Mouse (Mus musculus) gastrocnemius, adult 18-20 months (tissue): ENCODE measurements at regions not wholly inside any gene's neighbourhood (a gene's known extent, or its start where the extent isn't known, plus 50 kb on each side); places are given as distances from the start of the nearest gene placed in this dataset.
"Not testable (repeated sequence)": the region's sequence is repeated elsewhere in the genome, so short reads cannot be mapped to it uniquely, and the experiment has no call there.

Source experiments
- DNase-seq: peaks from one replicate; pipeline ENCODE4 v3.0.0; 2021; ENCODE audit warnings: low spot score

DNA sequence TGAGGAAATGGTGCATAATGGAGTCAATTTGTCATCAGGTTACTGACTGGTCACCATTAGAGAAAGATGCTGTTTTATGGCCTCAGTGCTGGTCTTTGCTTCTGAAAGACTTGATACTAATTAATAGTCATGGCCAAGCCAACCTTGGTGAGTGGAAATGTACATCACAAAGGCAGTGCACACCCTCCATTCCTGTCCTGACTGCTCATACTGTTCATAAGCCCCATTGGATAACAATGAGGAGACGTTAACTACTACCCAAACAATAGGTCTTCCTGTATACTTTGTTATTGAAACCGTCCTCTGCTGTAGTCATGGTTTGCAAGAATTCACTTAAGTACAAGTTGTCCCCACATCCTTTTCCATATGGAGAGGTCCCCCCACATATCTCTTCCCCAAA is 605.8 kb upstream of the Slc35b3 start:
- DNase-seq = no peak

DNA sequence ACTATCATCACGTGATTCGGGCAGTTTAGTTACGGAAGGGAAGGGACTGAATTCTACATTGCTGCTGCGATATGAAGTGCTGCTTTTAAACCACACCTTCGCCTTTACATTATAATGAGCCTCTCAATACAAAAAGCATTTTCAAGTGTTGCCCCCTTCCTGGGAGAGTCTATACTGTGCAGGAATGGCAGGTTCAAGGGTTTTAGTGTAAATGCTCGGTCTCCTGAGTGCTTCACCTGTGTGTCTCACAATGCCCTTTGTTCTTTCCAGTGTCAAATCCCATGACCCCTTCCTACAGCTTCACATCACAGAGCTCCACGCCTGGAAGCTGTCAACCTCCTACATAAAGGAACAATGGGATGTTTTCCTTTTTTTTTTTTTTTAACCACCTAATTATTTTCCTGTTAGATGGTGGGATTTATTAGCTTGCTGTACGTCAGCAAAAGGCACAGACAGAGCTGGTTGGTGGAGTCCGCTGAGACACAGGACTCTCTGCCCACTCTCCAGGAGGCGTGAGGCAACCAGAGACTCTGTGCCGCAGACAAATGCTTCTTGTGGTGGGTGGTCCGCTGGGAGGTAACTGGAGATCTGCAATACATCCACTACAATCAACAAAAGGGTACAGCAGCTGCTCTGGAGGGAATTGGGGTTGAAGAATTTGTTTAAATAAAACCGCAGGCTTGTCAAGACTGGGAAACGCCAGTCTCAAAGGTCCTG is 577.2 kb upstream of the Slc35b3 start:
- no peak for DNase-seq

DNA sequence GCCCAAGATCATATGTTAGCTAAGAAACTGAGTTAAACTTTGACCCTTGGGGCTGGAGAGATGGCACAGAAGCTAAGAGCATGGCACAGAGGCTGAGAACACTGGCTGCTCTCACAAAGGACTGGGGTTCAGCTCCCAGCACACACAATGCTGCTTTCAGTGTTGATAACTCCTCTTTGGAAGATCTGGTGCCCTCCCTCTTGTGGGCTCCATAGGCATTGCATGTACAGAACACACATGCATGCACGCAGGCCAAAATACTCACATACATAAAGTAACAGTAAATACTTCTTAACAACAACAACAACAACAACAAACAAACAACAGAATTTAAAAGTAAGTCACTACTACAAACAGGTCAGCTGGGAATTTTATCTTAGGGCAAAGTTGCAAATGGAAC is 565.8 kb upstream of the Slc35b3 start:
- DNase-seq = no peak

DNA sequence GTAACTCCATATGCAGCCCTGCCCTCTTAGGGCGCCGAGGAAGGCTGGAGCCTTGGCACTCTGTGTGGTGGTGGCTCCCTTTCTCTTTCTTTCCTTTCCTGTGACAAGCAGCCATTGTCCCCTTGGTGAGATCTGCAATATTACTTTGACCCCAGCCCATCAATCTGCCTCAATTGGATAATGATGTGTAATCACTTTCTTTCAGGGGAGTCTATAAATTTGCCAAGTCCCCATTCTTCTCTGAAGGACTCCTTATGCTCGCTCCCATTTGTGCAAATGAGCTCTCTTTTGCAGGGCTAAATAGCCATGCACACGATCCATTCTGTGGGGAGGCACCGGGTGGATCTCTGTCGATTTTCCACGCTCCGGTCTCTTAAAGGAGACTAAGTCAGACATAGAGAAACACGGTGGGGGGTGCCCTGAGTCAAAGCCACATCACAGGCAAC is 563.2 kb upstream of the Slc35b3 start:
- no peak for DNase-seq

DNA sequence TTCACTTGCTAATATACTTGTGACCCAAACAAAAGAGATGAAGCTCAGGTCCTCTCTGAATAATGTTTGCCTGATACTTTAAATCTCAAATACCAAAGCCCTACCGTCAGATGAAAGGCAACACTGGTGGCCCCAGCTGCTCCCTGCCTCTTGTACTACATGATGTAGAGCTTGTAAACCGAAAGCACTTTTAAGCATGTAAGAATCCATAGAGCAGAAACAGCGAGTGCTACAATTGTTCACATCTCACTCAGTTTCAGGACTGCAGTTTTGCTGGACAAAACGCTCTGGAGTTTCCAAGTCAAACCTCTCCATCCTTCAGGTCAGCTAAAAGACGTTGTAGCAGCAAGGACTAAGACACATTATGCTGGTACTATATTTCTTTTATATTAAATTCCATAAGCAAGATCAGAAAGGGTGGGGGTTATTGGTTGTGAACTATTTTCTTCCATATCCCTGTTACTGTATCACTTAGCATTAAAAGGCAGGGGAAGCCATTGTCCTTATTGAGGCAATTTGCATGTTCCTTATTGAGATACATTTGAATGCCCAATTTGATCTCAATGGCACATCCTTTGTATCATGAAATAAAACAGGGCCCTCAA is 562.7 kb upstream of the Slc35b3 start:
- no peak for DNase-seq

DNA sequence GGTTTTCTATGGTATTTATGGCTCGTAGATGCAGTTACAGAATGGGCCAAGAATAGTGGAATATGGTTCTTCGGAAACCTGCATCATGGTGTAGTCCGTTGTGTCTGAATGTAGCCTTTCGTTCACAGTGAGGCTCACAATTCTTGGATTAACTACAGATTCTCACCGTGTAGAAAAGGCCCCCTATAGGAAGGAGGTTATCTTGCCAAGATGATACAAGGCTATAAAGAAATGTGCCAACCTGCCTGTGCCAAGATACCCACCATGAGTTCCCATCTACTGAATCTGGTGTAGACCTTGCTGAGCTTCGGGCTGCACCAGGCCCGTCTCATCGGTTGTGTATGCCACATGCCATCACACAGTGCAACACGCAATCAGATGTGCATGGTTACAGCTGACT is 560.2 kb upstream of the Slc35b3 start:
- no peak for DNase-seq

DNA sequence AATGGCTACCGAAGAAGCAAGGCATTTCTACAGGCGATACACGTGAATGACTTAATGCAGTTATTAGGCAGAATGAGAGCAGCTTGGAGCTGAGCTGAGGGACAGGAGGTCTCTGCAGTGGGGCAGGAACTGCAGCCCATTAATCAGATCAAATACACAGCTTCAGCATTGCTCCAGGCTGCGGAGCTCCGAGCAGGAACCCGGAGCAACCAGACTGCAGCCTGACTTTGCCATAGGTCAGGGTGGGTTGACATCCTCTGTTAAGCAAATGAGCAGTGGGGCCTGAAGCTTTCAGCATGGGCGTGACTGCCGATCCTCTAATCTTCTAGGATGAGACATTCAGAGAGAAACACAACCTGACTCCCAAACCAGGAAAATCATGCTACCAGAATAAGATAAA is 555.4 kb upstream of the Slc35b3 start:
- DNase-seq = no peak

DNA sequence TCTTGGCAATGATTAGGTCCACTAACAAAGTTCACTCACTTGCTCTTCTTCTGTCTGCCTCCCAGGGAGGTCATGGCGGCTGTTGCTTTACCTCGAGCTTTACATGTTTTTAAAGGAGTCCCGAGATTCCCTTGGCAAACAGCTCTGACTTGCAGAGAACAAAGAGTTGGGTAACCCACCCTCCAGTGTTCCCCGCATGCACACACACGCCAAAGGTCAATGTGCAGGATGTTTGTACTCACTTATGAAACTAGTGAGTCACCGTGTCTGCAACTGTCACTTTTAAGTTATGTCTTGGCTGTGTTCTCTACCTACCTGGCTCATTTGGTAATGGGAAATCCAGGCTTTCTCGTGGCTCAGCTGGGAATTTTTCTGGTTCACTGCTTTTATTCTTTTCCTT is 529.1 kb upstream of the Slc35b3 start:
- DNase-seq = no peak

DNA sequence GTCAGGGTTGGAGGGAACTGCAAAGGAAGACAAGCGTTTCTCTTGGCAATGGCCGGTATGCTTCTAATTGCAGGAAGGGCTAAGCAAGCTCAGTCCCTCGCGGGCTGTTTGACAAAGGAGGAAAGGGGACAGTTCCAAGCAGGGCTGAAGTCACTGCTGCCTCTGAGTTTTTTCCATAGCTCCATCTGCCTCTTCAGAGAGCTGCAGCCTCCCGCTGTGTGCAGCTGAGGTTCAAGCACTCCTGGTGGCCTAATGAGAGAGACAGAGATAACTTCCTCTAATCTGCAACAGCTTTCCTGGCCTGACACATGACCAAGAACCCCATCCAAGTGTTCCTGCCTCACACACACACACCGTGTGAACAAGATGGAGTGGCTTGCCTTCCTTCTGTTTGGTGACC is 511.9 kb upstream of the Slc35b3 start:
- DNase-seq = no peak

DNA sequence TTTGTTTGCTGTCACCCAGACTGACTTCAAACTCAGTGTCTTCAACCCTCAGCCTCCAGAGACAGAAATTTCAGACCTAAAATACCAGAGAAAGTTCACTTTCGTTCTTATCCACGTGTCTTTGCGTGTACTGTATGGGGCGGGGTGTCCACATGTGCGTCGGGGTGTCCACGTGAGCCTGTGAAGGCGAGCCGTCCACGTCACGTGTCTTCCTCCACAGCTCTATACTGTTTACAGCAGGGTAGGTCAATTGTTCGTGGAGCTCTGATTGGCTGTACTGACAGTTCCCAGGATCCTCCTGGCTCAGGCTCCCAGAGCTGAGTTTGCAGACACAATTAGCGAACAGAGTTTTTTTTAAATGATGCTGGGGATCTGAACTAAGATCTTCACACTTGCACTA is 481.1 kb upstream of the Slc35b3 start:
- no peak for DNase-seq

DNA sequence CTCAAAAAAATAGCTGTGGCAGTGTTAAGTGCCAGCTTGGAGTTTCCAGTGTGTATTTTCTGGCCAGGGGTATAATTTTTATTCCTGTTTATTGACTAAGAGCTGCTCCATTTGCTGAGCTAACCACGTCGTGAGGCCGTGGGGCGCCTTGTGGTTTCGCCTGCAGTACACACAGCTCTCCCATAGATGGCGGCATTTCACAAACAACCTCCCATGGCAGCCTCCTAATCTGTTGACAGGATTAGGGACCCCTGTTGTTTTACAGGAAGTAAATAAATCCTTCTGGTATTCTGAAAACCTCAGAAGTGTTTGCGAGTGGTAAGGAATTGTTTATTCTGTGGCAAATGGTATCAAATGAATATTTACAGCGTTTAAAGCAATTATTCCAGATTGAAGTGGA is 480.2 kb upstream of the Slc35b3 start:
- peak; percentile 21 for DNase-seq

DNA sequence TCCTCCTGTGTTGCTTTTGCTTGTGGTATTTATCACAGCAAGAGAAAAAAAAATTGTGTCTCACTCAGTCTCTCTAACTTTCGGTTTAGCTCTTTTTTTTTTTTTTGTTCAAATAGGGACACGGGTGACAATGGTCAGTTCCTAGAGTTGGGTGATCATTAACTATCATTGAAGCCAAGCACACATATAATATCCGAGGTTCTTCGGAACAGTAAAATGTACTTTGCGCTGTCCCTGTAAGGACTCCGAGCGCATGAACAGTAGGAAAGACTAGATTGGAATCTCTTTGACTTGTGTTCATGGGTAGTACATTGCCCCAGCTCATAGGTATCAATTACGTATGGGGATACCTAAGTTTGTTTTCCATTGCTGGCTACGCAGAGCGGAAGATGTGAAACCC is 479.7 kb upstream of the Slc35b3 start:
- DNase-seq = no peak

DNA sequence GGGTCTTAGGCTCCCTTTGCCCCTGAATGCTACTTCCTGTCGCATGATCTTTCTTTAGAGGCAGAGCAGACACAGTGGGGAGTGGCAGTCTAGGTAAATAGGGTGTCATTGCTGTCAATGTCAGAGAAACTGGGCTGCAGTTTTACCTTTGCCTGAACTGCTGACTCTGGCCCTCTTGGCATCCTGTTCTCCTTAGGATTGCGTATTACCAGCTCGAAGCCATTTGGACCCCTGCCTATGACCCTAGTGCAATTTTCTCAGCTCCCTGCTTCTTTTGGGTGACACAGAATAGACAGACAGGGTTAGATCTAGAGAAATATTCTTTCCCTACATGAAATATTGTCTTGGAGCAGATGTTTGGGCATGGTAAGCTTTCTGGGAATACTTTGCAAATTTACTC is 467.3 kb upstream of the Slc35b3 start:
- DNase-seq = no peak

DNA sequence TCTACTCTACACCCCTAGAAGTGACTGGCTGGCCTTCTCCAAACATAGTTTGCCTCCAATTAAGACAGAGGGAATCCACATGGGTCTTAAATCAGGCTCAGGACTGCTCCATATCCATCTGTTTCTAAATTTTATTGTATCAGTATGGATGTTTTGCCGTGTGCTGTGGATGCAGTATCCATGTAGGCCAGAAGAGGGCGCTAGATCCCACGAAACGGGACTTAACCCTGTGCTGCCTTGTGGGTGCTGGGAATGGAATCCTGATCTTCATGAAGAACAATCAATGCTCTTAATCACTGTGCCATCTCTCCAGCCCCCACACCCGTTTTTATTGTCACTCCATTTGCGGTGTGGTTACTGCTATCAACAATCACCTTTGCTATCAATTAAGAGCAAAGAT is 465.3 kb upstream of the Slc35b3 start:
- no peak for DNase-seq

DNA sequence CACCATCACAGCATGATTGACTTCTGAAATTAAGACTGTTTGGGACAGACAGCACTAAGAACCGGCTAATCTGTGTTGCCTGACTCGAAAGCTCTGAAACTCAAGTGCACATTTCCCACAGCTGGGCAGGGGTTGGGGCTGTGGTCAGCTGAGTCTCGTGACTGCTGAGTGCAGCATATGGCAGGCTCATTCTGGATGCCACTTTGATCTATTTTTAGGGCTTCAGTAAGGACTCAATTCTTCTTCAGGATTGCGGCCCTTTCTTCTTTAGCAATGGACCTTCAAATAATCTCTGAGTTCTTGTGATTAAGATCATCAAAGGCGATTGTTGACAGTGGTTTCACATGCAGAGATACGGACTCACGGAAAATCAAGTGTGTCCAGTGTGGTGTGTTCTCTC is 457.5 kb upstream of the Slc35b3 start:
- DNase-seq = no peak

DNA sequence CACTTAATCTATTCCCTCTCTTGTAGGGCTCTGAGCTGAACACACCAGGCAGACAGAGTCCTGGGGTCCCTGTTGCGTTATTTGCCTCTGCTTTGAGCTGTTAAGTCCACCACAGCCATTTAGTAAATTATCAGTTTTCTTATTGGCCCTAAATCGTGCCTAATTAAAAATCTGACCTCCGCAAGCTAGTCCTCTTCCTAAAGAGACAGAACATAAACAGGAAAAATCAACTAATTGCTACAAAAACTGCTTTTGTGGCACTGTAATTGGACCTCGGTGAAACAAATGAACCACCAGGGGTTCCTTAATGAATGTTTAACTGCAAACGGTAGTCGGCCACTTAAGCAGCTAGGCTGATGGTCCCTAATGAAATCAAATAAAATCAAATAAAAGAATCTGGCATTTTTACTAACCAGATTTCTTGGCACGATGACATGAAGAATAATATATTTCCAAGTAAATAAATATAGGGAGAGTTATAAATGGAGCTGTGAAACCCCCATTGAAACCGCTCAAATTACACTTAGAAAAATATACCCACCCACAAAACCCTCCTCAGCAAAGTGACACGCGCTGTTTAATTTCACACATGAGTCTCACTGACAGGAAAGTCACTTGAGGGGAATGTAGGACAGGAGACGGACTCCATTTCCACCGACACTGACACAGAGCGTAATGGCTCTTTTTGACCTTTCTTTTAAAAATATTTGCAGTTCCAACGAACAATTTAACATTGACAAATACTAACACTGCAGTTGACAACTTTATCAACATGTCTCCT is 451.0 kb upstream of the Slc35b3 start:
- DNase-seq = no peak

DNA sequence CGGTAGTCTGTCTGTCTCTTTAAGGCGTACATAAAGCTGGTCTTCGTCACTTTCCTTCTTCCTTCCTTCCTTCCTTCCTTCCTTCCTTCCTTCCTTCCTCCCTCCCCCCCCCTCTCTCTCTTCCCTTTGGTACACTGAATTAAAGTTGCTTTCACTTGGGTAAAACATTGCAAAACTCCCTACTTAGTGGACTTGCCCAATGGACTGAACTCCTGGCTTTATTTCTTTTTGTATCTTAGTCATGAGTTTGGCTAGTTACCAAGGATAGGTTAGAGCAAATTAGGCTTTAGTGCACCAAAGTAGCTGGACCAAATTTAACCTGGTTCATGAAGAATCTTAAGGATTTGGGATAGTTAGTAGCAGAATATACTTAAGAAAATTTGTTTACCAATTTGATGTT is 431.9 kb upstream of the Slc35b3 start:
- DNase-seq = no peak

DNA sequence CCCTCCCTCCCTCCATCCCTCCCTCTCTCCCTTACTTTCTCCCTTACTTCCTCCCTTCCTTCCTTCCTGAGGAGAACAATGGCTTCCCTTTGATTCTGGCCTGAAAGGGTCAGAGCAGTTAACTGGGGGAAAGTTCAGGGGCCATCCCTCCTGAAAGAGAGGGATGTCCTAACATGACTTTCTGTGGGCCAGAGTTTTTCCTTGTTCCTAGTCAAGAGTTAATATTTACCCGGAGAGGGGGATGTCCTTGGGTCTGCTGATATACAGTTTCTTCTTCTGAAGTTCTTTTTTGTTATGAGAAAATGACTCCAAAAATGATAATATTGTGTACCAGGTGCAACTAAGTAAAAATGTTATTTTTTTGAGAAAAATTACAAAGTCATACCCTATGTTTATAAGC is 431.5 kb upstream of the Slc35b3 start:
- not testable (repeated sequence) for DNase-seq

DNA sequence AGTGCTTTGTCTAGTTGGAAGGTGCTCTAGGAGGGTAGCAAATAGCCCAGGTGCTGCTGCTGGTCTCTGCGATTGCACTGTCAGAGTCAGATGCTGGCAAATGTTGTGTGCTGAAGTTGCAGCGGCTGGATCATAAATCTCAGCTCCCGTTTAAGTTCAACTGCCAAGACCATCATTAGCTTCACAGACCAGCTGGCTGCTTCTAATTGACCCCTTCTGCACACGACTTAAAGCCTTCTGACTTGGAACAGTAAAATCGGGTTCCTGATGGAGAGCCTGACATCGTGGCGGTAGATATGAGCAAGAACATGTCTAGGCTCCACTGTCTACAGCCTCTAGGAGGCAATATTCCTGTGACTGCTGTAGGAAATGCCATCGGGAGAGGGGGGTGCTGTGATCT is 416.0 kb upstream of the Slc35b3 start:
- no peak for DNase-seq

DNA sequence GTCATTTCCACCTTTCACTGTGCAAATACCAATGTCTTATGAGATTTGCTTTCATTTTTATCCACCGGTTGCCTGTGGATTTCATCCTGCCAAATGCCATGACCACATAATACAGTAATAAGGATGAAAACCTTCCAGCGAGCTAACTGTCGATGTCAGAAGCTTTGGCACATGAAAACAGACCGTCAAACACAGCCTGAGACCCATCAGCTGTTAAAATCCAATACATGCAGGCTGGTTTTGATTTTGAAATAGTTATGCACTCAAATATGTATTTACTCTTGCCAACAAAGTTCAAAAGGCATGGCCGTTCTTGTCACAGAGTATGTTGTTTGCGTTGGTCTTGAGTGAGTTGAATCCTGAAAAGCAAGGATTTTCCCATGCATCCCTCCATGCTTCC is 415.6 kb upstream of the Slc35b3 start:
- no peak for DNase-seq

DNA sequence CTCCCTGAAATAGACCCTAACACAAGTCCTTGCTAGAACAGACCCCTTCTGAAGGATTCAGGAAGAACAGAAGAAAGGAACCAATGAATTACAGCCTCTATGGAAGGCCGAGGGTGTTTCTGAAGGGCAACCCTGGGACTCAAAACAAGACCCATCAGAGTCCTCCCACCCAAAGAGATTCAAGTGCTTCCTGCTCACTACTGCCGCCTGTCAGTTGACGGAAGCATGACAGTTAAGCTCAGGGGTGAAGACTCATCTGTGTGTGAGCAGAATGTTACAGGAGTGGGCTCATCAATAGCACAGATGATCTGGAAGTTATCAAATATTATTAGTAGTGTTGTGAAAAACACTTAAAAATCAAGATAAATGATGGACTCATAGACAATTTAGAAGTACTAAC is 411.9 kb upstream of the Slc35b3 start:
- no peak for DNase-seq

DNA sequence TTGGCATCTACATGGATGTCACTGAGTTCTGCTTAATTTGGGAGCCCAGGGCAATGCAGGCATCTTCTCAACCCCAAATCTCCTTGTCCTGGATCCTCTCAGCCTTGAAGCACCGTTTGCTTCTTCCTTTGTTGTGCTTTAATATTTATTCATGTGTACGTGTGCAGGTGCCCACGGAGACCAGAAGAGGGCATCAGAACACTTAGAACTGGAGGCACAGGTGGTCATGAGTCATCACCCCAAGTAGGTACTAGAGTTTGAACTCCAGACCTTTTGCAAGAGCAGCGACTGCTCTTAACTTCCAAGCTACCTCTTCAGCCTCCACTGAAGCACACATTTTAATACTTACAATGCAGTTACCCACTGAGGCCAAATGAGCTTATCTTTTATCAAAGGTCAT is 403.0 kb upstream of the Slc35b3 start:
- no peak for DNase-seq

DNA sequence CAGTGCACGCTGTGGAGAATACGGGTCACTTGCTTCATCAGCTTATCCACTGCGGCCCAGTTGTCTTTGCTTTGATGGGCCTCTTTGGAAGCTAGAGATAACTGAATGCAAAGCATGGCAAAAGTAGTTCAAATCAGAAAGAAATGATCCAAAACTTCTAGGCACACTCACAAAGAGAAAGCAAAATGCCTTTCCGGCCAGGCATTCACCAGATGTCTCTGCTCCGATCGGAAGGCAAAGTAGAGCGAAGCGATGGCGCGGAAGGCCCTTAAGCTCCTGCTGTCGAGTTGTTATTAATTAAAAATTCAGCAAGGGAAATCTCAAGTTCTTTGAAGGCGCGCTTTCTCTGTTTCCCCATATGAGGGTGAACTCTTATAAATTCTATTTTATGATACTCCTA is 401.9 kb upstream of the Slc35b3 start:
- DNase-seq = no peak
